Mouse (Mus musculus) 3134 (cell line): ENCODE results near the gene Abcc6.
"Not testable (repeated sequence)": the region's sequence is repeated elsewhere in the genome, so short reads cannot be mapped to it uniquely, and the experiment has no call there.

Source experiments
- DNase-seq: peaks from one replicate; pipeline ENCODE4 v3.0.0-alpha.2; 2011; ENCODE audit warnings: low spot score; ENCODE audit not compliant: insufficient read length; ENCODE audit errors: extremely low read depth

Gene Abcc6

DNA sequence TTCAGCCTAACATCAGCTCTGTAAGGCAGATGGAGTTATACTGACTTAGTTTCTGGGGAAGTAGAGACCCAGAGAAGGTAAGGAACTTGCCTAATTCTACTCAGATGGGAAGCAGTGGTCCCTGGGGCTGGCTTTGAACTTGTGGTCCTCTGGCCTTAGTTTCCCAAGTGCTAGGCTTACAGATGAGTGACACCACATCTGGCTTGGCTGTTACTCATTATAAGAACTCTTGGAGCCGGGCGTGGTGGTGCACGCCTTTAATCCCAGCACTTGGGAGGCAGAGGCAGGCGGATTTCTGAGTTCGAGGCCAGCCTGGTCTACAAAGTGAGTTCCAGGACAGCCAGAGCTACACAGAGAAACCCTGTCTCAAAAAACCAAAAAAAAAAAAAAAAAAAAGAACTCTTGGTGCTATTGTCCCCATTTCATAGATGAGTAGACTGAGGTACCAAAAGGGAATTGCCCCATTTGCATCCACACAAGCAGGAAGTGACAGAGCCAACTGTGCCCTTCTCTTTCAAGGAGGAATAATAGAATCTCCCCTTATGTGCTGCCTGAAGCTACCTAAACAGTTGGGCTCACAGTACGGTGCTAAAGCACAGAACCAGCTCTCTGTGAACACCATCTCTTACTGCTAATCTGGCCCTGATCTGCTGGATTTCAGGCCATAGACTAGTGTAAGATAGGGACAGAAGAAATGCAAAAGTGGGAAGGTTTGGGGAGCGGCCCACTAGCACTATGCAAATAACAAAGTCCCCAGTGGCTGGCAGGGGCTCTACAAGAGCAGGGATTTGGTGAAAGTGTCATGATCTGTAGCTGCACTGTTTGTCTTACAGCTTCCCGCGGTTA is 580 bp downstream of the Abcc6 start:
- no peak for DNase-seq

DNA sequence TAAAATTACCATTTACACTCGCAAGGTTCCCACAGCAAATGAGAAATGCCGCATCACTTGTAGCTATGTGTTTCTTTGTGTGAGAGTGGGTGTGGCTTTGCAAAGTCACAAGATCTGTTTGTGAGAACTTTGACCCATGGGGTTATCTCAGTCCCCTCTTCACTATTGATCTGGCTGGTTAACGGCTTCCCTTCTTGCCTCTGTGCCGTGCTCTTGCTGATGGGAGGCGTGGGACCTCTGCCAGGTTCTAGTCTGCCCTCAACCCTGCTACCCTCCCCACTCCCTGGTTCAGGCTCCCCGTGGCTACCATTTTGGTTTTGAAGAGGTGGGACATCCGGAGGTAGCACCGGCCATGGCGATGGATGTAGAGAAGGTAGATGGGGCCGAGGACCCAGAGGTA is 1.4 kb downstream of the Abcc6 start:
- no peak for DNase-seq

DNA sequence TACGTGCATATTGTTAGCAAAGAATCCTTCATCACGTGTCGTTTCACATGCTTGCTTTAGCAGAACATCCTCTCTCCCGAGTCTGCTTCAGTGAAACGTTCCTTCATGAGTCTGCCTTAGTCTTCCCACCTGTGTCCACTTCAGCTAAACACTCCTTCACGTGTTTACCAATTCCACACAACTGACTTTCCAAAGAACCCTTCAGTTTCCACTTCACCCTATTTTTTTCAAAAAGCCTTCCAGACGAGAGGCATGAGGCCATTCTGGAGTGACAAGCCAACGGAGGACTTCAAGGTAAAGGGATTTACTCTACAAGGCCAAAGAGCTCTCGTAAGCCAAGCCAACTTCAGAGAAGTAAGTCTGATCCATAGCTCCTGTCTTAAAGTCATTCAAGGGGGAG is 4.7 kb downstream of the Abcc6 start:
- DNase-seq, result no peak

DNA sequence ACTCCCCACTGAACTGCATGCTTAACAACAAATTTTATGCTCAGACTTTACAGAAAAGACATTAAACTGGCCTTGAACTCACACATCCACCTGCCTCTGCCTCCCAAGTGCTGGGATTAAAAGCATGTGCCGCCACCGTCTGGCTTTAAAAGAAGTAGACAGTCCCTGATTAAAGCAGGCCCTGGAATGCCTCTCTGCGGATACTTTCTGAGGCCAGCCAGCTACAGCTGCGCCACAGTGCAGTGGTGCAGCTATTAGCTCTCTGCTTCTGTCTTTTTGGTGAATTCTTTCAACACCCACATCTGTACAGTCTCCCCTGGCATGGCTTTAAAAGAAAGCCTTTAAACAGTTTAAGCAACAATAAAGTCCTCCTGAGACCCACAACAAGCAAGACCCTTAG is 8.2 kb downstream of the Abcc6 start:
- DNase-seq, result no peak

DNA sequence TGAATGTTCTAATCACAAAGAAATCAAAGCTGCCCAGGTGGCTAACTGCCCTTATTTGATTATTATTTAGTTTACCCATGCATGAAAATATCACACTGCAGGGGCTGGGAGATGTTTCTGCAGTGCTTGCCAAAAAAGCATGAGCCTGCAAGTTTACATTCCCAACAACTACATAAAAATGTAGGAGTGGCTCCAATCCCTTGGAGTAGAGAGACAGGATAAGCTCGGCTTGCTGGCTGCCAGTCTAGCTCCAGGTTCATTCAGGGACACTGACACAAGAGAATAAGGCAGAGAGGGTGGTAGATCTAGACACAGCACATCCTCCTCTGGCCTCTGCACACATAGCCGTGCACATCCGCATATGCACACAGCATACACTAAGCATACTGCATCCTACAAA is 10.5 kb downstream of the Abcc6 start:
- DNase-seq, result no peak

DNA sequence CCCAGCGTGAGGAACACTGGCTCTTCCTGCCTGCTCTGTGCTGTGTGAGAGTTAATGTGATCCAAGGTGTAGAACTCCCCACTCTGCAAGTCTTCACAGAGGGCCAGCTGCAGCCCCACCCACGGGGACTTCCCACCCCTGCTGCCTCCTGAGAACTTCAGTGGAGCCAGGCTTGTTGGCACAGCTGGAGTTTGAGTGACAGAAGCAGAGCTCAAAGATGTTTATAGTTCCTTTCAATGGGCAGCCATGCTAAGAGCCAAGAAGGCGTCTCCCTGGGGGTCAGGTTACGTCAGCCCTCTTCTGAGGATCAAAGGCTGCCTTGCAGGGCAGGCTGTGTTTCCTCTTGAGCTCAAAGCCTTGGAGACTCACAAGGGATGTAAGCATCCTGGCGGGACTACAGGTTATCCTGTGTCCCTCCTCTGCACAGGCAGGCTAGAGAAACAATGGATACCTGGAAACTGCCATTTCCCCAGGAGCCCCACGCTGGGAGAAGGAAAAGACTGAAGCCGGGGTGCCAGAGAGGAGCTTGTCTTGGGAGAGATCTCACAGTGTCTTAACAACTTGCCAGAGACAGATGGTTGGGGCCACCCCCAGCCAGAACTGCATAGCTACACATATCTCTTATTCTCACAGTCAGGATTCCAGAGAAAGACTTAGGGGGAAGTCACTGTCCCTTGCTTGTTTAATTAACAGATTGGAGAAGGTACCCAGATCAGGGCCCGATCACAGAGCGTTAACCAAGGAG is 16.7 kb downstream of the Abcc6 start:
- DNase-seq, result peak; percentile 46

DNA sequence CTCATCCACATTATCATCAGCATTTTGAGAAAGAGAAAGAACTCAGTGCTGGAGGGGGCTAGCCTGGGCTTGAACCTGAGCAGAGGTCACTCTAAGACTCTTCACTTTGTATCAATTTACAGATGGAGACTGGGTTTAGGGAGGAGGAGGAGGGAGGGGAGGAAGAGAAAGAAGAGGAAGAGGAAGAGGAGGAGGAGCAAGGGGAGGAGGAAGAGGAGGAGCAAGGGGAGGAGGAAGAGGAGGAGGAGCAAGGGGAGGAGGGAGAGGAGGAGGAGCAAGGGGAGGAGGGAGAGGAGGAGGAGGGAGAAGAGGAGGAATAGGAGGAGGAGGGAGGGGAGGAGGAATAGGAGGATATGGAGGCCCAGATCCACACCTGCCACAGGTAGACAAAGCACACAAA is 18.0 kb downstream of the Abcc6 start:
- no peak for DNase-seq

DNA sequence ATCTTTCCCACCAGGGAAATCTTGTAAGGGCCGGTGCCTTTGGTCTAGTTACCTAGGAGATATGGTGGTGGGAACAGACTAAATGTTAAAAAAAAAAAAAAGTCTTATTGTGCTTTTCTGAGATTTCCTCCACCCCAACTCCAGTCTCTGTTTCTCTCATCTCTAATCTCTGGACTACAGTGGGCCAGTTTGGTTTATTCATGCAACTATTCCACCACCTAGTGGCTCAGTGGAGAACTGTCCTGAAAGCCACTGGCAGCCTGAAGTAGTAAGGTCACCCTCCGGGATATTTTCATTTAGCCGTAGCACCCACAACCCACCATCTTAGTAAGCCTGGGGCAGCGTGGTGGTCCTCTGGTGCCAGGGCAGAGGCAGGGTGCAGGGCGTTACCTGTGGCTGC is 20.5 kb downstream of the Abcc6 start:
- peak; percentile 37 for DNase-seq

DNA sequence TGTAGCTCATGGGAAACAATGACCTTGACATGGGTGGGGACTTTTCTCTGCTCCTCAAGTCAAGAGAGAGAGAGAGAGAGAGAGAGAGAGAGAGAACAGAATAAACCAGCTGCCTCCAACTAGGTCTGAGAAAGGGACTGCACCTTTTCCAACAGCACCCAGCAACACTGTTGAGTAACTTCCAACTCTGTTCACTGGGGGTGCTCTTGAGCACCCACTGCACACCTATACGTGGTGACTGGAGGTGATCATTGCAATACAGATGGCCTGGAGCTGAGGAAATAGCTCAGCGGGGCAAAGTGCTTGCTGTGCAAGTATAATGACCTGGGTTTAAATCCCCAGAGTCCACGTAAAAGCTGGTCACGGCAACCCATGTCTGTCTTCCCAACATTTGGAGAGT is 27.4 kb downstream of the Abcc6 start:
- no peak for DNase-seq

DNA sequence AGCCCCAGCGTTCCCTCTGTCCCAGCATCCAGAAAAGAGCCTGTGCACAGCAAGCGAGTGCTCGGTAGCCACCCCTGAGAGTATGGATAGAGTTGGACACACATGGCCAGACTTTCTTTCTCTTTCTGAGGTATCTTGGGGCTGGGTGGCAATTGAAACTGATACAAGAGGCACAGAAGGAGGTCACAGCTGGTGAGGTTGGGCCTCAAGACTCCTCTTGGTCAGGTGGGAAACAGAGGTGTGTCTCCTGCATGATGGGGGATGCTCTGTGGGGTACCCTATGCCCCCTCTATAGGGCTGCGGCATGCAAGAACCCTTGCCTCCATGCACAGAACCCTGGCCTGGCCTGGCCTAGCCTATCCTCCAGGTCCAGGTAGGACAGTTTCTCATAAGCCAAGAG is 29.5 kb downstream of the Abcc6 start:
- DNase-seq, result no peak

DNA sequence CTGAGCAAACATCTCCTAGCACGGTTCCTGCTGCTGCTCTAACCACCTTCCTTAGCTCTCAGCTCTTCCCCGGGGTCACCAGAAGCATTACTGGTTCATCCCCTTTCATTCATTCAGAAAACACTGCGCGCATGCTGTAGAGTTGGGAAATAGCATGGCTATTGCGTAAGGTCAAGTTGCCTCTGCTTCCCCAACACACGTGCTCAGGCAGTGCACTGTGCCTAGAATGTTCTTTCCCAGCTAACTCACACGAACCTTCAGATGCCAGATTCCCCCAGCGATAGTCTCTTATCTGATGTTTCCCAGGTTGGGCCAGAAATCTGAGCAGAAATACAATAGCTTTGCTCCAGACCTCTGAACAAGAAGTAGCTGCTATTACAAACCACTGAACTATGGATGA is 37.6 kb downstream of the Abcc6 start:
- no peak for DNase-seq

DNA sequence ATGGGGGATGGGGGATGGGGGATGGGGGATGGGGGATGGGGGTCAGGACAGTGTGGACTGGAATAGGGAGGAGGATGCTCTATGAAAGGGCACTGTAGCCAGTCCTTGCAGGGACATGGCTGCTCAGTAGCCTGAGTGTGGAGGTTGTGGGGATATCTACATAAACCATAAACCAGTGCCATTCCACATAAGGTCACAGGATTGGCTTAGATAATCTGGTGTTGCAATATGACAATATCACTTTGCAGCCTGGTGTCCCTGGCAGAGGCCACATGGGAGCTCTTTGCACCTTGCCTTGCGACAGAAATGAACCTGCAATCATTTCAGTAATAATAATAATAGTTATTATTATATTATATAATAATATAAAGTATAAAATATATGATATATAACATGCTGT is 41.8 kb downstream of the Abcc6 start:
- DNase-seq, result no peak

DNA sequence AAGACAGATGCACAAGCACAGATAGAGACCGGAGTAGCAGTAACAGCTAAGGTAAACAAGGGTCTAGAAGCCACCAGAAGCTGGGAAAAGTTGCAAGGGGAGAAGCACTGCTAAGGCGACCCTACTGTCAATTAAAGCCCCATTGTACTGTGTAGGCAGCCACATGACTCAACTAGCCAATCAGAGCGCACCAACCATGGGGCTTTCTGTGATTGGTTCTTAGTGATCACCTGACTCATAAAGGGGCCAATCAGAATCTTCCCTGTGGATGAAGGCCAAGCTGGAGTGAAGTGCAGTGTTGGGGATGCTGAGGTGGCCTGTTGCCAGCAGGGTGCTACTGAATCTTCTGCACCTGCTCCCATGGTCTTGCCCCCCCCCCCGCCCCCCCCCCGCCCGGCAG is 43.2 kb downstream of the Abcc6 start:
- DNase-seq, result no peak

DNA sequence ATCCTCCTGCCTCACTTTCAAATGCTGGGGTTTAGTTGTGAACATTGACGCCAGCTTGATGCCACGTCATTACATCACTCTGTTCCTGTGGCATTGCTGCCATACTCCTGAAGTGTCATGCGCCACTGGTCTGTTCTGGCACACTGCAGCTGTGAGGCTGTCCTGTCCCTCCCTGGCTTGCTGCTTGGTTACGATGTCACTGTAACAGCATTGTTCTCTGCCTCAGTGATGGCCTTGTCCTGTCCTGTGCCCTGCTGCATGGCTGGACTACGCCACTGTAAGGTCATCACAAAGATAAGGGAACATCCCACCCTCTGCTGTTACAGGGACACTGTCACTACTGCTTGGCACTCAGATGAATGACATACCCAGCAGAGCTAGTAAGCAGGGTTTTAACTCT is 48.5 kb downstream of the Abcc6 start:
- DNase-seq, result no peak

DNA sequence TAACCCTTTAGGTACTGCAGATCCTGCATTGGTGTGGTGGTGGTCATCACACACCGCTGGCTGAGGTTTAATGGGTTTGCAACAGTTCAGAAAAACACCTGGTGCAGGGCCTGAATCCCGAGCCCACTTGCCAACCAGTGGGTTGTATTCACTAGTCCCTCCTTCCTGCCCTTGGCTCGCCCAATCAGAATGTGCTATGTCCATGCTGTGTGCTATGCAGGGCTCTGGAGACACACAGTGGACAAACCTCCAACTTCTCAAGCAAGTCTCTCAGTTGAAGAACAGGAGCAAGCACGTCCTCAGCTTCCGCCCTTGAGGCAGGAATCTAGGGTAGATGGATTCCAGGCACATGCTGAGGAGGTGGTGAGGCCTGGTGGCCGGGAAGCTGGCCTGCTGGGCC is 55.6 kb downstream of the Abcc6 start:
- no peak for DNase-seq

DNA sequence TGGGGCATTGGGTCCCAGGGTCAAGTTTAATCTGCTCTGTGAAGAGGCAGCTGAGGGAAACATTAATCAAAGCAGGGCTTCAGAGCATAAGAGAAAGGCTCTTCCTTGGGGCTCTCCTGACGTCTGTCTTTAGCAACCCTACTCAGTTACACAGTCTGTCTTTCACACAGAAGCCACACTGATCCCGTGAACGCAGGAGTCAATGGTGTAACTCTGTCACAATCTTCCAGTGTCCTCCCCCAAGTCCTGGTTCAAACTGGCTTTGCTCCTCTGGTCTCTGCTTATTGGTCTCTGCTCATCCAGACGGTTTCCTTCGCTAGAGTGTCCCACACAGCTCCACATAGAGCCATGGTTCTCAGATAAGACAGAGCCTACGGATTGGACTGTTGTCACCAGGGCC is 56.0 kb downstream of the Abcc6 start:
- no peak for DNase-seq

DNA sequence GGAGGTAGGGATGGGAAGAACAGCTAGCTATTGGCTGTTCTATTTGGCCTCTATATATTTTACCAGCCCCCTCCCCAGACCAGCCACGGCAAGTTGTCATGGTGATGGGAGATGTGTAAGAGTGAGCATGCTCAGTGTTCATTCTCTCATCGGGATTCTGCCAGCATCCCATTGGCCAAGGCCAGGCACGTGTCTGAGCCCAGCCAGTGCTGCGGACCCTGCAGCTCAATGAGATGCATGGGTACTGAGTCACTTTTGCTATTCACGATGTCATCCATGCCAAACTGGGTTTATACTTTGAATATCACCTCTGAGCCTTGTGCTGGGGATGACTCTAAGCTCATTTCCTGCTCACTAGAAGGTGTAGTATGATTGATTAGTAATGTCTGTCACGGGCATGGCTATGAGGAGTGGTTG is 56.8 kb downstream of the Abcc6 start:
- DNase-seq, result peak; percentile 72

DNA sequence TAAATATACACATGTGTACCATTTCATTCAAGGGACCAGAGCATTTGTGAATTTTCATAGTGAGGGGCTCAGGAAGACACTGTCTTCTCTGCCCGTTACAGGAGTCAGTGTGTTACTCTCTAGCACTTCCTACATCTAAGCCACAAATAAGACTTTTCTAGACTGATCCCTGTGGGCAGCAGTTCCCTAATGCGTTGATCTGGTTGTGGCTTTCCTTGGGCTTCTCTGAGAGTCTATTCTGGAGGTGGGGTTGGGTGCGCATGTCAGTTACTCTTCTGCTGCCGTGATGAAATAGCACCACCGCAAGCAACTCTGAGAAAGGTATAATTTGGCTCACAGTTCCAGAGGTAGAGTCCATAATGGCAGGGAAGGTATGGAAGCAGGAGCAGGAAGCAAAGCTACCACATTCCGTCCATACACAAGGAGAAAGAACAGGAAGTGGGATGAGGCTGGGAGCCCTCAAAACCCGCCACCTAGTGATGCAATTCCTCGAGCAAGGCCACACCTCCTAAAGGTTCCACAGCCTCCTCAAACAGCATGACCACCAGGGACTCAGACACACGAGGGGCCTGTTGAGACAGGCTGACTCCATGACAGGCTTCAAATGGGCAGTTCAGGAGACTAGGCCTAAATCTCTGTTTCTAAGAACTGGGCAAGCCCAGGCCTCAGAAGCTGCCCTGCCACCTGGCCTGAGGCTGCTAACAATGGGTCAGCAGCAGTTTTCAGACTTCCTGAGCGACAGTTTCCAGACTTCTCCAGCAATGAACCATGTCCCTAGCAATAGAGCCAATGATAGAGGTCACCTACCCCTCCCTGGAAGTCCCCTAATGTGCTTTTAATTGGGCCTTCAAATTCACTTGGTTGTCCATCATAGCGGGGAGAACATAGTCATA is 58.0 kb downstream of the Abcc6 start:
- DNase-seq, result peak; percentile 74

DNA sequence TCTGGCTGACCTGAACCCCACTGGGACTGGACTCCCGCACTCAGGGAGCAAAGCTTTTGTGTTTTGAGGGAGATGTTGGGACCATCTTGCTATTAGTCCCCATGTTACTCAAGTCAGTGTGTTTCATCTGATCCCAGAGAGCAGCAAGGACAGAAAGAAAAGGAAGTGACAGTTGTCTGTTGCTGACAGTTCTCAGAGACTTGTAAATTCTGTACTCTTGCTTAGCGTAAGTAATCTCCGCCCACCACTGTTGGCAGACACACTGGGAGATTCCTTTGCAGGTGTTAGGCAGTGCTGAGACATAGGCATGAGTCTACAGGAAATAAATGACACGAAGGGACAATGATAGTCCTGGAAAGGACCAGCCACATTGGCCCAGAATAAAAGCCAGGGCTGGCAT is 73.5 kb downstream of the Abcc6 start:
- DNase-seq, result no peak

DNA sequence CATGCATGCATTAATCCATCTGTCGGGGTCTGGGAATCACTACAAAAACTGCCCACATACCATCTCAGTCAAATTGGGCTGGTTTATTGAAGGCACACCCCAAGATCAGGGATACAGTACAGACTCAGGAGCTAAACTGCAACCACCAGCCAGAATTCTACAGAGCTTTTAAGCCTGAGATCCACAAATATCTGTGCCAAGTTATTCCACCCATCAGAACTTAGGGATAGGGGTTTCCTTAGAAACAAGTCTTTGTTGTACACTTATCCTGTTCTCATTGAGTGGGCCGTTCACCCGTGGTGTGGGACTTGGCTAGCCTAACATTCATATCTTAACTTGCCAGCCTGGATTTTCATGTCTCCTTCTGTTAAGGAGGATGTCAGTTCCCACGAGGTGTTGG is 81.0 kb downstream of the Abcc6 start:
- DNase-seq, result no peak

DNA sequence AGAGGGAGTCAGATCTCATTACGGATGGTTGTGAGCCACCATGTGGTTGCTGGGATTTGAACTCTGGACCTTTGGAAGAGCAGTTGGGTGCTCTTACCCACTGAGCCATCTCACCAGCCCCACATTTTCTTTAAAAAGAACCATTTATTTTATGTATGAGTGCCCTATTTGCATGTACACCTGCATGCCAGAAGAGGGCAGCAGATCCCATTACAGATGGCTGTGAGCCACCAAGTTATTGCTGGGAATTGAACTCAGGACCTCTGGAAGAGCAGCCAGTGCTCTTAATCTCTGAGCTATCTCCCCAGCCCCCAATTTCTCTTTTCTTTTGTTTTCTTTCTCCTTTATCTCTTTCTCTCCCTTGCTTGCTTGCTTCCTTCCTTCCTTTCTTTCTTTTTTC is 86.8 kb downstream of the Abcc6 start:
- DNase-seq, result not testable (repeated sequence)
